In genomic region chr14:34240263-34240662, GRCm38 (mm10) we compare ENCODE assay signal across 23 mouse cellular contexts. TPM values are rescaled to one million over a fixed set of nuclear protein-coding genes. Genes with fewer than 3 reads are reported as not detected.
DNase-seq lines count a peak whose midpoint lies in the region; ATAC-seq and TF ChIP-seq lines count a peak whose summit lies in the region.
"Had no signal": no experiment of that assay in that cellular context is flagged by ENCODE, and none has a peak within 500 bp of the region (broad histone marks: within the 10 kb centered on the region; RNA-seq: fewer than 3 reads in every experiment).

No protein-coding gene starts in this region.

- TF ChIP-seq EP300 in liver, postnatal 0 days (IDR thresholded peaks at IDR 0.05; ENCODE audit: low read depth), result no peak

- H3K4me2 ChIP-seq in liver, embryonic 11.5 days, result no peak overlapping the region
- no peak overlapping the region for H3K4me2 ChIP-seq in liver, embryonic 13.5 days
- no peak overlapping the region for H3K4me2 ChIP-seq in liver, postnatal 0 days (ENCODE audit: low read depth, low read length)
- H3K4me2 ChIP-seq: embryonic facial prominence, embryonic 13.5 days; forebrain, embryonic 12.5 days; heart, embryonic 15.5 days; hindbrain, embryonic 13.5 days had no signal

- TF ChIP-seq CTCF in liver, postnatal 0 days (IDR thresholded peaks at IDR 0.05; ENCODE audit: low read depth), result no peak

- H3K9ac ChIP-seq in liver, embryonic 11.5 days (ENCODE audit: low read depth, low read length), result no peak overlapping the region
- no peak overlapping the region for H3K9ac ChIP-seq in liver, embryonic 13.5 days
- H3K9ac ChIP-seq in liver, postnatal 0 days (replicated peaks), result no peak overlapping the region
- H3K9ac ChIP-seq: embryonic facial prominence, embryonic 13.5 days; forebrain, embryonic 12.5 days; heart, embryonic 15.5 days; hindbrain, embryonic 13.5 days had no signal

- H3K4me3 ChIP-seq in liver, embryonic 11.5 days (ENCODE audit: low read depth, low read length), result no peak overlapping the region
- no peak overlapping the region for H3K4me3 ChIP-seq in liver, embryonic 13.5 days (replicated peaks)
- H3K4me3 ChIP-seq in liver, postnatal 0 days (ENCODE audit: low read depth, low read length), result no peak overlapping the region
- H3K4me3 ChIP-seq: embryonic facial prominence, embryonic 13.5 days; forebrain, embryonic 12.5 days; heart, embryonic 10.5 days; heart, embryonic 15.5 days; hindbrain, embryonic 13.5 days had no signal

- H3K27me3 ChIP-seq in liver, embryonic 11.5 days (replicated peaks; ENCODE audit: control insufficient read depth, insufficient read depth, low read length), result no peaks in the 10 kb centered on the region
- no peaks in the 10 kb centered on the region for H3K27me3 ChIP-seq in liver, embryonic 13.5 days
- H3K27me3 ChIP-seq in liver, postnatal 0 days (ENCODE audit: insufficient read depth, low read length), result no peaks in the 10 kb centered on the region
- H3K27me3 ChIP-seq: CH12.LX; embryonic facial prominence, embryonic 13.5 days; forebrain, embryonic 12.5 days; heart, embryonic 15.5 days; hindbrain, embryonic 13.5 days had no signal

- peaks cover 6% of the 10 kb centered on the region for H3K4me1 ChIP-seq in liver, embryonic 11.5 days (replicated peaks; ENCODE audit: control insufficient read depth, insufficient read depth, low read length)
- H3K4me1 ChIP-seq in liver, embryonic 13.5 days (replicated peaks), result peaks cover 9% of the 10 kb centered on the region; the same call in 1 of the 2 replicates
- H3K4me1 ChIP-seq in liver, postnatal 0 days (ENCODE audit: insufficient read depth), result no peaks in the 10 kb centered on the region; the same call in 1 of the 2 replicates
- H3K4me1 ChIP-seq: forebrain, embryonic 12.5 days; heart, embryonic 10.5 days; heart, embryonic 15.5 days; hindbrain, embryonic 13.5 days had no signal

- no peak; the same call in 1 of the 2 replicates for ATAC-seq in liver, embryonic 11.5 days (replicated peaks; ENCODE audit: low FRiP score)
- no peak for ATAC-seq in liver, embryonic 13.5 days (ENCODE audit: low read depth)
- ATAC-seq in liver, postnatal 0 days, result peak; percentile 28; the same call in 1 of the 2 replicates
- ATAC-seq: forebrain, embryonic 16.5 days; hindbrain, postnatal 0 days had no signal

- DNase-seq in liver, embryonic 11.5 days (ENCODE audit: low spot score), result no peak
- DNase-seq in liver, result no peak
- peak; percentile 2 for DNase-seq in liver, embryonic 13.5 days
- DNase-seq in liver, postnatal 0 days, result no peak
- DNase-seq in thymus, postnatal 0 days (ENCODE audit: low spot score), result no peak
- no peak for DNase-seq in embryo, embryonic 10.5 days (ENCODE audit: low spot score)
- DNase-seq in gastrocnemius, postnatal 4 days (ENCODE audit: low spot score in 2 of 2), result no peak
- DNase-seq: adrenal gland, adult 8-10 months; adrenal gland, postnatal 36 days; cerebellum, adult 2 months; cerebellum, postnatal 10 days; gastrocnemius, postnatal 10 days; heart, postnatal 14 days had no signal

- WGBS in liver, embryonic 11.5 days, result 36% methylated on average over 10 of the region's 10 CpGs
- WGBS in liver, embryonic 13.5 days (ENCODE audit: insufficient replicate concordance), result 22% methylated on average over 10 of the region's 10 CpGs
- 35% methylated on average over 10 of the region's 10 CpGs for WGBS in liver, postnatal 0 days (ENCODE audit: insufficient replicate concordance)

- peak overlapping the region; percentile 71 for H3K27ac ChIP-seq in liver, embryonic 11.5 days (ENCODE audit: low read depth, low read length)
- H3K27ac ChIP-seq in liver, embryonic 13.5 days, result peak overlapping the region; percentile 71
- H3K27ac ChIP-seq in liver, postnatal 0 days (ENCODE audit: low read depth), result peak overlapping the region; percentile 70
- H3K27ac ChIP-seq: embryonic facial prominence, embryonic 13.5 days; forebrain, embryonic 12.5 days; heart, embryonic 10.5 days; heart, embryonic 15.5 days; hindbrain, embryonic 13.5 days; hindbrain, postnatal 0 days had no signal

- H3K36me3 ChIP-seq in liver, embryonic 11.5 days (ENCODE audit: control insufficient read depth, insufficient read depth, low read length), result peaks cover 2% of the 10 kb centered on the region; the same call in 1 of the 2 replicates
- peaks cover 6% of the 10 kb centered on the region; the same call in 1 of the 2 replicates for H3K36me3 ChIP-seq in liver, embryonic 13.5 days
- peaks cover 10% of the 10 kb centered on the region for H3K36me3 ChIP-seq in liver, postnatal 0 days (replicated peaks; ENCODE audit: insufficient read depth, low read length)
- H3K36me3 ChIP-seq: forebrain, embryonic 12.5 days had no signal

- H3K9me3 ChIP-seq in liver, embryonic 11.5 days (ENCODE audit: control insufficient read depth, low read length), result no peaks in the 10 kb centered on the region
- no peaks in the 10 kb centered on the region for H3K9me3 ChIP-seq in liver, embryonic 13.5 days (replicated peaks)
- no peaks in the 10 kb centered on the region for H3K9me3 ChIP-seq in liver, postnatal 0 days (ENCODE audit: low read length)
- H3K9me3 ChIP-seq: embryonic facial prominence, embryonic 13.5 days; forebrain, embryonic 12.5 days; heart, embryonic 10.5 days; heart, embryonic 15.5 days; hindbrain, embryonic 13.5 days had no signal

RNA-seq across cellular contexts. Expression of gene Syt15, which starts 20.9 kb away (rescaled TPM):
- polyA plus RNA-seq in liver, embryonic 11.5 days (2014; fragmentation: Nextera tagmentation; extraction: Ambion mirVana), result 0.21 and 0.29 TPM in 2 replicates
- 0.35 and 0.39 TPM in 2 replicates for polyA plus RNA-seq in liver, embryonic 13.5 days (2015; fragmentation: Nextera tagmentation; extraction: Ambion mirVana)
- polyA plus RNA-seq in liver, postnatal 0 days (2015; fragmentation: Nextera tagmentation; extraction: Ambion mirVana), result 0.07 and 0.11 TPM in 2 replicates
- polyA plus RNA-seq in thymus, postnatal 0 days (2015; fragmentation: Nextera tagmentation; extraction: Ambion mirVana), result 0.22 and 0.38 TPM in 2 replicates
- 1 to 10 TPM; 1.2 to 2.0 TPM for total RNA-seq in gastrocnemius, postnatal 4 days (2021)
- total RNA-seq: CH12.LX; granulocyte monocyte progenitor cell, adult 5-6 weeks; hematopoietic stem cell, adult 5-6 weeks had no signal

RNA-seq across cellular contexts. Expression of gene Gprin2, which starts 38.8 kb away (rescaled TPM):
- polyA plus RNA-seq in liver, embryonic 11.5 days (2014; fragmentation: Nextera tagmentation; extraction: Ambion mirVana), result 0.03 and 0.16 TPM in 2 replicates
- polyA plus RNA-seq in liver, embryonic 13.5 days (2015; fragmentation: Nextera tagmentation; extraction: Ambion mirVana), result 0.06 TPM in 2 replicates
- polyA plus RNA-seq in liver, postnatal 0 days (2015; fragmentation: Nextera tagmentation; extraction: Ambion mirVana), result 0.01 and 0.11 TPM in 2 replicates
- polyA plus RNA-seq in thymus, postnatal 0 days (2015; fragmentation: Nextera tagmentation; extraction: Ambion mirVana), result 0.09 and 0.14 TPM in 2 replicates
- 1 to 10 TPM; 1.0 to 1.5 TPM for total RNA-seq in gastrocnemius, postnatal 4 days (2021)
- total RNA-seq: granulocyte monocyte progenitor cell, adult 5-6 weeks had no signal
